Mouse (Mus musculus): ENCODE measurements around the gene Flnb. TPM values are rescaled to one million over a fixed set of nuclear protein-coding genes. Genes with fewer than 3 reads are reported as not detected.
A peak's percentile ranks its signal among the peaks of the same experiment; 100 is the strongest.

The Flnb gene
- polyA plus RNA-seq, 2 experiments from 2014 or later: 5.1 to 6.6 TPM

DNA sequence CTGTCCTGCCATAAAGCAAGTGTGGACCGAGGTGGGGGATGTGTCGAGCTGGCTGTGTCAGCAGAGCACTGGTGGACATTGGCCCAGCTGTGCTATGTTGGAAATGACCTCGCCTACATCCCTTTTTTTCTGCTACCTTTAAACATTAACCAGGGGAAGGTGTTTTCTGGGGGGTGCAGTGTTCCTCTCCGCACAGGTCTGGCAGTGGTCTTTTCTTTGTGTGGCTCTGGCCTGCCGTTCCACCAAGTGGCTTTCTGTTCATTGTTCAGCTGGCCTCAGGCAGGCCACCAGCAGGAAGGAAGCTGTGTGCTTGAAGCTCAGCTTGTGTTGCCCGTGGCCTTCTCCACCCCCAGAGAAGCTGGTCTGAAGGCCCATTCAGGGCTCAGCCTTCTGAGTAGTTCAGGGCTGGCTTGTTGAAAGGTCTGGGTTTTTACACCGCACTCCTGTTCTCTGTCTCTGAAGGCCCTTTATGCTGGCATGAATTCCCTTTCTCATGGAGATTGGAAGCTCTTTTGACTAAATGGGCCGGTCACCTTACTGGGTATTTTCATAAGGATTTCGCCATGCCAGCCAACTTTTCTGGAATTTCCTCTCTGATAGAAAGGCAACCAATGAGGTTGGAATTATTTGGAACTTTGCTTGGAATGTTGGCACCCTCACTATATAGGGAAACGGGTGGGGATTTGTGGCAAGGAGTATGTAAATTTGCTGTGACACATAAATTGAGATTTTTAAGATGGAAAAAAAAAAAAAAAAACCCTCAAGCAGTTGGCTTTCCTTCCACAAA lies 8.6 kb downstream of the Flnb start:
- ATAC-seq: no peak

DNA sequence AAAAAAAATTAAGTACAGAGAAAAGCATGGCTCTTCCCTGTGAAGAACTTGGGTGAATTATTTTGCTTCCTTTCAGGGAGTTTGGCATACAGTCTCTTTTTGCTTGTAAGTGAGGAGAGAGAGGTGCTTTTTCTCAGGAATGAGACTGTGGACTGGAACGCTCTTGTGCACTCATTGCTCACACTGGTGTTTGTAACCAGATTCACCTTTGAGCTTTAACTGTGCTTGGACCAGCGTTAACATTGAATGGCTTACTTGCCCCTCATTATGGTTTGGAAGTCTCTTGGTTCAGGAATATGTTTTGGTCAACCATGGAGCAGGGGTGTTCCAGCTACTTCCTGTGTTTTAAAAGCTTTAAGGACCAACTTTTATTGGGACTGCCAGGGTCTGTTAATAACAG lies 11.4 kb downstream of the Flnb start:
- ATAC-seq: no peak

DNA sequence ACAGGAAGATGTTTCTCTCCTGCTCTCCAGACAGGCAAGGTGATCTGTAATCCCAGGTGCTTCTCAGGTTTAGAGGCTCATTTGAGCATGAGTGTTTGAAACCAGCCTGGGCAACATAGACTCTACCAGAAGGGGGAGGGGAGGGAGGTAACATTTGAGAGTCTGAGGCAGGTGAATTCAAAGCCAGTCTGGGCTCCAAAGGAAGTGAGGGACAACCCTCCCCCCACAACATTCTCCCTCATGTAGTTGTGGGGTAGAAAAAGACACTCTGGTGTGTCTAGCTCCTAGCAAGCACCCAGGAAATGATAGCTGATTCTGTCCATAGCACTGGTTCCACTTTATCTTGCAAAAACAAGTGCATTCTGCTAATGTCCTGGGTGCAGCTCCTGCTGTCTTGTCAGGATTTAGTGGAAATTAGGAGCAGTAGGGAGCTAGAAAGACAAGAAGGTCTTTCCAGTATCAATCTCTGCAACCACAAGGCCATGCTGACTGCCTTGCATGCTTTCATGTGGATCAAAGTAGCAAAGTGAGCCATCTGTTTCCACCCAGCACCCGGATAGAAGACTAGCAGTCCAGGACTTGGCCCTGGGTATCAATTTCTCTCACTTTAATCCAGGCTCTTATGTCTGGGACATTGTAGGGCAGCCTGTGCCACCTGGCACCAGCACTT lies 14.1 kb downstream of the Flnb start:
- ATAC-seq: peak; percentile 65

DNA sequence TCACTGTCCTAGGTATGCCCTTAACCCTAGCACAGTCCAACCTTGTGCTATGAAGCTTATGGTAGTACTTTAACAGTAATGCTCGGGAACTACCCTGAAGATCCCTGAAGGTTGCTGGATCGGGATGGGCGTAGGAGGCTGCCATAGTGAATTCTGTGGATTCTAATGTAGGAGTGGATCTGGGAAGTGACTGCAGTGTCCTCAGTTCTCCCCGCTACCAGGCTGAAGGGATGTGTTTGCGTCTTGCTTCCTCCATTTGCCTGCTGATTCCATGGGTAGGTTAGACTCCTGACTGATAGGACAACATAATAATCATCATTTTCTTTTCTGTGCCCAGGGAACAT lies 14.7 kb downstream of the Flnb start:
- no peak for ATAC-seq

DNA sequence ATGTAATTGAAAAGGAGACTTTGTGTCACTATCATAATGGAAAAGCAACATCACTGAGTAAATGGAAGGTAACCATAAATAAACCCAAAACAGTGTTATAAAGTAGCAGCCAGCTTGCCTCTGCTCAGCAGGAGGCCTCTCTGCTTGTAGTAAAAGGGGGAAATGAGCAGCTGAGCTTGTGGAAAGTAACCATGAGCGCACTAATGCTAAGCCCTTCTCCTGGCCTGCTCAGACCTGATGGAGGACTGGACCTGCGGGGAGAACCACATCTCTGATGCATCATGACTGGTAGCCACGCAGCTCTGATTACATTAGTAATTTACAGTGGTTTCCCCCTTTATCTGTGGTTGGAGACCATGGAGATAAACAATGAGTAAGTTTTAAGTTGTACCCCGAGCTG lies 15.7 kb downstream of the Flnb start:
- ATAC-seq: no peak

DNA sequence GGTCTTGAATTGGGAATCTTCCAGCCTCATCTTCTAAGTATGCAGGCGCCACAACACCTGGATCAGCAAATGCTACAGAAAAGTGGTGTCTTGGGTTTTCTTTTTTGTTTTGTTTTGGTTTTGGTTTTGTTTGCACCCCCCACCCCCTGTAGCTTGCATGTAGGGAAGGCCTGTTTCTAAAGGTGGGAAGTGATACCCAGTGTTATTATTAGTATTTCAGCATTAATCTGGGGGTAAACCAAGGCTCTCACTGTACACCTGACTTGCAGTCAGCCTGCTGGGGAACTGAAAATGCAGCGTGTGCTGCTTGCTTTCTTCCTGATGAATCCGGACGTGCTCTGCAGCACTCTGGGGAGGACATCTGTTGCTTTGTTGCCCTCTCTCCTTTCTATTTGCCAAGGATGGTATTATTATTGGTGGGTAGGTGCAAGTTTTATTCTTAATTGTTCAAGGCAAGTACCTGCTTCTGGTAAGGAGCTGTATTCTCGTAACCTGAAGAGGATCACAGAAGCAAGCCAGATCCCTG lies 20.9 kb downstream of the Flnb start:
- ATAC-seq: no peak

DNA sequence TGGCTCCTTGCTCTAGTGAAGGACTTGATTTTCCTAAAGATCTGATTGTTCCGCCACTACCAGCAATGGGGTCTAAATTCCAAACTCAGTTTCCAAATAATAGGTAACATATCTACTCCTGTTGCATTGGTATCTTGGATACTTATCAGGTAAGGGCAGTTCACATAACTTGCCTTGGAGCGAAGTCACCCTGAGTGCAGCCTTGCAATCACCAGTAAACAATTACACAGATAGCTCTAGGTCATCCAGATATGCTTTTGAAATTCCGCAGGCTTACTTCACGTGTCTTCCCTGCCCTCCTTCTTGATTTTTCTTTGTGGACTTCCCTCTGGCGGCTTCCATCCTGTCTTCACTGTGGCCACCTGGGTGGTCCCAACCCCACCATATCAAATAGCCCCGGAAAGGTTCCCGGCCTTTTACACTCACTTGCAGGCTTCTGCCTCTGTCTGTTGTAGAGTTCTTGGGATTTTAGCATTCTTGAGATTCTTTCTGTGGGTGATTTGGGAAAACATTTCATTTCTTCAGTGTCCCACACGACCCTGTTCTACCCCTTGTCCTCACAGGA lies 22.3 kb downstream of the Flnb start:
- ATAC-seq: no peak

DNA sequence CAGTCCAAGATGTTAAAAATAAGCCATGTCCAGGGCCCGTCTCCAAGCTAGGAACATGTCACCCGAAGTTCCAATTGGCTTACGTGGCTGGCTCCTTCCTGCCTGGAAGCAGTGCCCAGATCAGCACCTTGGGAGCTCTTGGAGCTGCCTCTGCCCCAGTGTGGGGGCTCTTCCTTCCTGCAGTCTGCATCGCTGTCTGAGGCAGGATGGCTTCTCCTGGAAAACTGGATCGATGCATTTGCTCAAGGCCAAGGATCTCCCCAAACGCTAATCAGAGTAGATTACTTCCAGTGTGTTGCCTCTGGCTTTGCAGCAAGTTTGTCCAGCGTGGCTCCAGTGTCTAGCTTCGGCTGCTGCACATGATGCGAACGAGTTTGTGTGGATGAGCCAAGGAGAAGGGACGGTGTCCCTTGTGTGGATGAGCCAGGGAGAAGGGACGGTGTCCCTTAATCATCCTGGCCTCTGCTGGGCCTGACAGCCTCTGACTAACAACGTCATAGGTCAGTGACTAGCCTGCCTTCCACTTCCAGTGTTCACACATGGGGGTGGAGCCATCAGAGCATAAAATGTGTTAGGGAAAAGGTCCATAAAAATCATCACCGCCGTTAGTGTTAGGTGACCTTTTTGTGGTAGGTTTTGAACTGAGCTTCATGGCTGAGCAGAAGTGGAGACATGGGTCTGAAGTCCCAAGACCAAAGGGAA lies 25.0 kb downstream of the Flnb start:
- ATAC-seq: no peak

DNA sequence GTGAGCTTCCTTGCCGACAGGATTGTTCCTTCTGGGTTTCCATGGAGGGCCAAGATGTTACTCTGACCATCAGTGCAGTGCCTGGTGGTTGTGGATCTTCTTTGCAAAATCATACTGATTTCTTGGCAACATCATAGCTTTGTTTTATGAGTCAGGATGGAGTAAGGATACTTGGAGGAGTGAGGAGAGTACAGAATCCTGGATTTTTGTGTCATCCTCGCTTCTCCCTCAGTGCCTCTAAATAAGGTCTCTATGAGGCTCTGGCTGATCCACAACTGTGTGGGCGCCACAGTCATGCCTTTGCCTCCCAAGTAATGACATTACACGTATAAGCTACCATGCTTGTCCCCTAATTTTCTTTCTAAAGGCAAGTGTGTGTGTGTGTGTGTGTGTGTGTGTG lies 28.9 kb downstream of the Flnb start:
- ATAC-seq: no peak

DNA sequence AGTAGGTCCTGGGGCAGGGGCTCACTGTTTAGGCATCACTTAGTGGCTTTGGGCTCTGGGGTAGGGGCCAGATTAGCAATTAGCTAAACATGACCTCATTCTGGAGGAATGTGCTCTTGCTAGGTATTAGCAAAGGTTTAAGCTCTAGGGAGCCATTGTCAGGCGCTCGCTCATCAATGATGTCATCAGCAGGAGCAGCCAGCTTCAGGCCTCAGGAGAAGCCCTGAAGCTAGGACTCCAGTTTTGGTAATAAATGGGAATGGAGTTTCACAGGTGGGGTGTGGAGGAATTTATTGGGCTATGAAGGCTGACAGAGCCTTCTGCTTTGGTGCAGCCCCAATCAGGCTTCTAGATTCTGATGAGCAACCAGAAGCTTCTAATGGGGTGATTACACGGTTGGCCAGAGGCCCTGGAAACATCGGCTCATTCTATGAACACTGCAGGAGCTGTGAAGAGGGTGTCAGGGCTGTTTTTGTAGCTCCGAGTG lies 30.0 kb downstream of the Flnb start:
- no peak for ATAC-seq

DNA sequence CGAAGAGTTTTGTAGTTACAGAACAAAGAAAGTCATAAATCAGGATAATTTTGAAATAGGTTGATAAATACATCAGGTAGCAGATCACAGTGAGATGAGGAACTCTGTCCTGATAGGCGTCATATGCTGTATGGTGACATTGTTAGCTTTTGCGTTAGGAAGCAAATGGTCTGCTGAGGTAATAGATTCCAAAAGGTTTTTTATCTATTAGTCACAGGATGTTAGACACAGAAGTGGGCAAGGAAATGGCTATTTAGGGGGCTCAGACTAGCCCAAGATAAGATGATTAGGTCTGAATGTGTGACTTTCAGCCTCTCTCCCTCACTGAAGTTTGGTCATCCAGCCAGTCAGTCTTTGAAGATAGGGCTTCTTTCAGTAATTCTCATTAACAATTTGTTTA lies 33.2 kb downstream of the Flnb start:
- ATAC-seq: no peak

DNA sequence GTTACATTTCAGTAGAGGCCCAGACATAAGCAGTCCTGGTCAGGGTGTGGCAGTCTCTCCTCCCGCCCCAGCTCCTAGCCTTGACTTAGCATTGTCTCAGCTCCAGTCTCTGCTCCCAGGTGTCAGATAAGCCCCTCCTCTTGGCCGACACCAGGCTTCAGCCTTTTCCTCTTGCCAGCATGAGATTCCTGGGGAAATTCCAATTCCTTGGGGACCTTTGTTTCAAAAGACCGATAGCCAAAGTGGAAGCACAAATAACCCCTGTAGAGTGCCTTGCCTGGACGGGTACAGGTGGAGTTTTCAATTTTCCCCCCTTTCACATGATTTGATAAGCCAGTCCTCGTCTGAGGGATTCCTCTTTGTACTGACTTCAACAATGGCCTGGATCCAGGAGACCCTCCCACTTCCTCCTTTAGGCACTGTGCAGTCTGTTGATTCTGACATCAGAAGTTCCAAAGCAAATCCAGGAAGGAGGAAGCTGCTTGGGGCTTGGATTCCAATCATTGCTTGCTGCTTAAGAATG lies 33.8 kb downstream of the Flnb start:
- no peak for ATAC-seq

DNA sequence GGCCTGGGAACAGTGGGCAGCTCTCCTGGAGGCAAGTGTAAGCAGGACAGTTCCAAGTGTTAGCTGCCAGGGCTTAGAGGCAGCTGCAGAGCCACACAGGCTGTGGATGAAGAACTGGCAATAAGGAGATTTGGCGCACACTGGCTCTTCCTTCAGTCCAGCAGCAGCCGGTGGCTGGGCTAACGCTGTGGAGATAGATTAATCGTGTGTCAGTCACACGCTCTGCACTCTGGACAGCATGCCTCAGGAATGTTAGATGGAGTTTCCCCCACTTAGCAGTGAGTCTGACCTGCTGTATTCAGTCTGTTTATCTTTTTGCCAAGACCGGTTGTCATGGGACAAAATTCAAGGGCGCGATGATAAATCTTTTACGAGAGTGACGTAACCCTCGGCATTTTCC lies 35.9 kb downstream of the Flnb start:
- ATAC-seq: no peak

DNA sequence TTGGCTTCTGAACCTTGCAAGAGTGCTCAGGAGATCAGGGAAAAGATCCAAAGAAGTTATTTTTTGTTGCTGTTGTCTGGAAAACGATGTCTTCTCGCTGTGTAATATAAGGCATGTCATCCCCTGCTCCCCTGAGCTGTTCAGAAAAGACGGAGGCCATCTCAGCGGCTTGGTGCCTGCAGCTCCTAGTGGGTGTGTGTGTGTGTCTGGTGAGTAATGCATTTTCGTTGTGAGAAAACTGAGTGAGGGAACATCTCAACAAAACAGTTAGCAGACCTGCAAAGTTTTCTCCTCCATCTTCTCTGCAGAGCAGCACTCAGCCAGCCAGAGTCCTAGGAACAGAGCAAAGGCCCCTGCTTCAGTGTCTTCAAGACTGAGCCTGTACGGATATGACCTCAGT lies 36.6 kb downstream of the Flnb start:
- no peak for ATAC-seq

DNA sequence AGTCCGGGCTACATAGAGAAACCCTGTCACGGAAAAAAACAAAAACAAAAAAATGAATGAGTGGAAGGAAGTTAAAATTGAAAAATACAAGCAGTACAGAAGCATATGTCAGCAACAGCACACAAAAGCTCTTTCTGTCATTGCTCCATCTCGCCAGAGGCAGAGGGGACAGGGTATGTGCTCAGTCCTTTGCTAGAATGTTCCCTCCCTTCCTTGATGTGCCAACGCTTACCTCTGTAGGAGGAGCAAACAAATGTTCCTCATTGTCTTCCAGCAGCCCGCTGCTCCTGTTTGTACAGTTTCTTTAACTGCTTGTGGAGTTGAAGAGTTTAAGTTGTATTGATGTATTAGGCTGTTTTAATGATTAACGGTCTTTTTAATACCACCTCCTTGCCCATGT lies 37.3 kb downstream of the Flnb start:
- ATAC-seq: no peak

DNA sequence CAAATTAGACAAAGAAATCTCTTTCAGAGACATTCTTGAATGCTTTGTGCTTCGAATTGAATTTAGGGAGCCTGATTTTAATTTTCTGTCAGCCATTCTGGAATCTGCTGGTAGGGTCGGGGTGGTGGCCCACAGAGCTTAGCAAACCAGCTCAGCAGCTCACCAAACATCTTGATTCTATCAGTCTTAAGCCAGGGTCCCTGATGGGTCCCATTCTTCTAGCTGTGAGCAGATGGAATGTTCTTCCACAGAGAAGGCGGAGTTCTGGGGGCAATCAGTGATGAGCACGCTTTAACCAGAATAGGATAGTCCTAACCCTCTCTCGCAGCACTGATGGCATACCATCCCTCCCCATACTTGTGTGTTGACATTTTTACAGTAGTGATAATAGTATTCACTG lies 37.7 kb downstream of the Flnb start:
- ATAC-seq: no peak

DNA sequence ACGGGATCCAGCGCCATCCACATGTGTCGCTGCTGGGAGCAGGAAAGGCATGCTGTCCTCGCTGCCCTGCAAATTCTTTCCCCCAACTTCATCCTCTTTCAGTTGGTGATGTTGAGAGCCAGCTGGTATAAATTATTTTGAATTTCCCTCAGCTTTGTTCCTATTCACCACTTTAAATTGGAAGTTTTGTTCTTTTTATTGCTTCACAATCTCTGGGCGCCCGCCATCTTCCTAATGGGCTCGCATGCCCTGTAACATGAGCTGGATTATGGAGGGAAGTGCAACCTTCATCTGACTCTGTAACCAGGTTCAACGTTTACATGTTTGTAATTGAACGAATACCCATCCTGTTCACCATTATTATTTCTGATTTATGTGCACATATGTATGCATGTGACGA lies 38.6 kb downstream of the Flnb start:
- ATAC-seq: no peak

DNA sequence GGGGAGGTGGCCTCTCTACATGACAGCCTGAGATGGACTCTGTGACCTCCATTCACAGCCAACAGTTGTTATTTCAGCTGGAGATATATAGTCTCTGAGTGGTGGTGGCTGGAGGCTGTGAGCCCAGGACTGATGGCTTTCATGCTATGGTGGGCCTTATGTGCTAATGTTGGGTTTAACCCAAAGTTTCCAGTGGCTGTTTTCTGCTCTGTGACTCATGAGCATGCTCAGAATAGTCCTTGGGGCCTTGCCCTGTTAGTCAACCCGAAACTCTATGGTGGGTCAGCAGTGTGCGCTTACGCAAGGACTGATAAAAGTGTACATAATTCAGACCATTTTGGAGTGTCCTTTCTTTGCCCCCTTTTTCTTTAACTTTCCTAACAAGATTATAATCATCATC lies 40.1 kb downstream of the Flnb start:
- ATAC-seq: no peak

DNA sequence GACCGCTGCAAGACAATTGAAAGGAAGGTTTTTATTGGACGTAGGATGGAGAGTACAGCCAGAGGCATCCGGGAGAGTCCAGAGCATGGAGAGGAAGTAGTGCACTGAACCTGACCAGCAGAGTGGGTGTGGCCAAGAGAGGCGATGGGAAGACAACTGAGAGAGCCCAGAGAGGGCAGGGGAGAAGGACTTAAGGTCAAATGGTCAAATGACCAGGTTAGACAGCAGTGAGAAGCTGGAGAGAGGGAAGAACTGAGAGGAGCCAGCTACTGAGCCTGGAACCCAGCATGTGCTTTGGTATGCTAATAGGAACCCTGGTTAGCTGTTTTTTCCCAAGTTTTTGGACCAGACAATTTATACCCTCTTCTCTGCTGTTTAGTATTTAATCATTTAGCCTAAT lies 40.7 kb downstream of the Flnb start:
- no peak for ATAC-seq

DNA sequence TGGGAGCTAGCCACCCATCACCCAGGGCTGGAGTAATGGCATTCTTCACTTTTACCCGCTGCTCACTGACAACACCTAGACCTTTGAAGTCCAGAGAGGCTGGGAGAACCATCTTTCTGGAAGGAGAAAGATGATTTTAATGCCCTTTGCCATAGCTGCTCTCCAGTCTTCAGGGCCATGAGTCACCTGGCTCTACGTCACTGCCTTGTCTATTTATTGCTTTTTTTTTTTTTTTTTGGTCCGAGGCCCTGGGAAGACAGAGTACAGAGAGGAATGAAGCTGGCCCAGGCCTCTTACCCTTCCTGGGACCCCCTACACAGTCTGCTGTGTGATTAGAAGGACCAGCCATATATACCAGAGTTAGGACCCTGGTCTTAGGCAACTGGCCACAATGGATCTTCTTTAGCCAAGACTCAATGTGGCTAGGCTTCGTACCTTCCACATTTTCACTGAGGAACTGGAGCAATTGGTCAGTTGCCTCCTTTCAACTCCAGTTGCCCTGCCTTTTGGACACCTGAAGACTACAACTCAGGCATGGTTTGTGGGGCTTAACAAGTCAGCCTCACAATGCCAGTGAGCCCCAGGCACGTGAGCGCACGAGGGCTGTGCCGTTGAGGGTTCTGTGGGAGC lies 42.9 kb downstream of the Flnb start:
- no peak for ATAC-seq

DNA sequence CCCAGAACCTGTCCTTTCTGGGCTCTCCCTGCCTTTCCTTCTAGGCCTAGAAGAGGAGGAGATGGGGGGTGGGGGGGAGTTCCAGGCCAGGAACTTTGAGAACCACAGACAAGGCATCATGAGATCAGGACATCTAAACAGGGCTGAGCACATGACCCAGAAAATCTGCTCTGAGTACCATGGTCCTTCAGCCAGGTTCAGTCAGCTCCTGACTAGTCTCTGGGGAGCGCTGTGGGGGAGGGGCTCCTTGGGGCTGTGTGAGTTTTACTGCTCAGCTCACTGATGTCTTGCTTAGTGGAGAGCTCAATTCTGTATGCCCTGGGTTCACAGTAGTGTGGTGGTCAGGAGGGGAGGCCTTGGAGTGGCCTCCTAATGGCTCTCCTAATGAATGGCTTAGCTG lies 43.5 kb downstream of the Flnb start:
- ATAC-seq: no peak

DNA sequence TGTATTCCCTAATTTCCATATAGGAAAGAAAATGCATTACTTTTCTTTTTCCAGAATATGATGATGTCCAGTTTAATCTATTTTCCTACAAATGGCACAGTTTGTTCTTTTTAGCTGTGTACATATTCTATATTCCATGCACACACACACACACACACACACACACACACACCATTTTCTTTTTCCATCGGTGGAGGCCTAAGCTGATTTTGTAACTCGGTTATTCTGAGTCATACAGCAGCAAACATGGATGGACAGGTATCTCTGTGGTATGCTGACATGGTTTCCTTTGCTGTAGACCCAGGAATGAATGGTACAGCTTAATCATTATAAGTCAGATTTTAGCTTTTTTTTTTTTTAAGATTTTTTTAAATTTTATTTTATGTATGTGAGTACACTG lies 44.5 kb downstream of the Flnb start:
- no peak for ATAC-seq

DNA sequence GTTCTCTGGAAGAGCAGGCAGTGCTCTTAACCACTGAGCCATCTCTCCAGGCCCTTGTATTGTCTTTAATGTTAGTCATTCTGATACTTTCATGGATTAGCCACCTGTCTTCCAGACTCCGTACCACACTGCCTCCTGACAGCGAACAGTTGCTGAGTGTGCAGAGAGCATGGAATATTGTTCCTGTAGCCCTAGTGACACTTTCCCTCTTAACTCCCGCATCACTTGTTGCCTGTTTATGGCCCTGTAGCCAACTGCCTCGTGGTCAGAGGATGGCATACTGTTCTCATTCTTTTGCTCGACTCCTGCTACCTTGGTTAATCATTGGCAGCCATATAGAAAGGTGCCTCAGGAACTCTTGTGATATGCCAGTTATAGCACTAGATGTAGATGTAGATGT lies 45.4 kb downstream of the Flnb start:
- no peak for ATAC-seq

All from activated CD4-positive, CD25-positive, alpha-beta regulatory T cell, adult 4 months (primary cell).